Mouse (Mus musculus) liver, postnatal 0 days (tissue): ENCODE measurements around the gene Plxnc1.

Source experiments
- CTCF ChIP-seq: sonication (generic); IDR thresholded peaks from 2 replicates; pipeline ENCODE4 v1.5.1; 2016; ENCODE audit warnings: antibody characterized with exemption, low read depth
- EP300 ChIP-seq: IDR thresholded peaks from 2 replicates; pipeline ENCODE4 v1.6.1; 2016; ENCODE audit warnings: antibody characterized with exemption, low read depth, mild to moderate bottlenecking

DNA sequence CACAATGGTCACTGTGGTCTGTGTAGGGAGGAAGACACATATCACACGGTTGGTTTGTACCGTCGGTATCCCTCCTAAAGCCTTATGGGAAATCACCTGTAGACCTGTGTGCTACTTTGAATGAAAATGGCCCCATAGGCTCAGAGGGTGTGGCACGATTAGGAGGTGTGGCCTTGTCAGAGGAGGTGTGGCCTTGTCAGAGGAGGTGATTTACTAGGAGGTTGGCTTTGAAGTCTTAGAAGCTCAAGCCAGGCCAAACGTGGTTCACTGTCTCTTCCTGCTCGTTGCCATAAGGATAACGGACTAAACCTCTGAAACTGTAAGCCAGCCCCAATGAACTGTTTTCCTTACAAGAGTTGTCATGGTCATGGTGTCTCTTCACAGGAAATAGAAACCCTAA lies 73.5 kb downstream of the Plxnc1 start:
- TF ChIP-seq EP300 = no peak
- TF ChIP-seq CTCF = no peak
